Mouse (Mus musculus): ENCODE measurements around the gene Rnf6.

DNA sequence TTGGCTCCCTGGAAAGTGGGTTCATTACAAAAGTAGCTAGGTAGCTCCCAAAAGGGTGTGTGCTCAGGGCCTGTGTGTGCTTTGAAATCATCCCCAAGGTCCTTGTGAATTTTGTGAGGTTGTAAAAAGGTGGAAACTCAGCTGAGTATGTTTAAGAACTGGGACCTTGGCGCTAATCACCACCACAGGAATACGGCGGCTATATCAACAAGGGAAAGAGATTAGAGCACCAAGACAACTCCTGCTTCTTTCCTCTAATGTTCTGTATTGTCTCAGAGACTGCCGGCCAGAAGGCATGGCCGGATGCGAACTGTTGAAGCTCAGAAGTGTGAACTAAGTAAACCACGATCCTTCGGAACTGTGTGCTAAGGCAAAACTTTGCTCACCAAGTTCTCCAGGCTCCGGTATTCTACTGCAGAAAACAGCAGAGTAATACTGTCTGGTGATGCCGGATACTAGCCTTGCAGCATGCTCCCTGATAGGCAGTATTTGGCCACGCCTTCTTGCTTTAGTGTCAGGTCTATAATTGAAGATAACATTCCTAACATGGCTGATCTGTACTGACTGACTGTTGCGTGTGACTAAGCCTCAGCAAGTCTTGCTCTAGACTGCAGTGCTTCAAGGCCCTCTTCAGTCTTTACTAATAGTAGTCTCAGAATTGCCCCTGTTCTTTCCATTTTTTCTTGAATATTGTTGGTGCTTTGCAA is 29.2 kb upstream of the Rnf6 start:
- TF ChIP-seq HCFC1 (IDR thresholded peaks at IDR 0.05; ENCODE audit: borderline replicate concordance, insufficient read depth, low read length) = no peak
- TF ChIP-seq ZNF384 (IDR thresholded peaks at IDR 0.05; ENCODE audit: low read depth, low read length) = no peak

Data from ES-E14 (cell line).